Comparison of ENCODE assay signal across 8 mouse cellular contexts in genomic region chr4:149415651-149416169, GRCm38 (mm10). TPM values are rescaled to one million over a fixed set of nuclear protein-coding genes. Genes with fewer than 3 reads are reported as not detected.
DNase-seq lines count a peak whose midpoint lies in the region; ATAC-seq and TF ChIP-seq lines count a peak whose summit lies in the region.

No protein-coding gene starts in this region.

- no peak for TF ChIP-seq POLR2A in brain, embryonic 14.5 days (IDR thresholded peaks at IDR 0.05; ENCODE audit: borderline replicate concordance, extremely low read depth, insufficient read depth, insufficient read length, poor library complexity, severe bottlenecking)
- no peak for TF ChIP-seq POLR2A in limb, embryonic 14.5 days (IDR thresholded peaks at IDR 0.05; ENCODE audit: borderline replicate concordance, extremely low read depth, insufficient read depth, insufficient read length)

- peak overlapping the region; percentile 15; the same call in 1 of the 2 replicates for H3K4me2 ChIP-seq in hindbrain, embryonic 16.5 days (ENCODE audit: low read length)
- peak overlapping the region; percentile 23 for H3K4me2 ChIP-seq in limb, embryonic 14.5 days (replicated peaks; ENCODE audit: low read depth, low read length, severe bottlenecking)
- no peak overlapping the region for H3K4me2 ChIP-seq in midbrain, embryonic 13.5 days (replicated peaks)

- no peak overlapping the region for H3K4me3 ChIP-seq in hindbrain, embryonic 16.5 days (ENCODE audit: low read length)
- no peak overlapping the region for H3K4me3 ChIP-seq in limb, embryonic 14.5 days (replicated peaks; ENCODE audit: low read length)
- no peak overlapping the region for H3K4me3 ChIP-seq in midbrain, embryonic 13.5 days (replicated peaks)

- peaks cover 17% of the 10 kb centered on the region for H3K4me1 ChIP-seq in hindbrain, embryonic 16.5 days (ENCODE audit: control insufficient read depth, insufficient read depth, low read depth, low read length)
- H3K4me1 ChIP-seq in limb, embryonic 14.5 days (ENCODE audit: control insufficient read depth, insufficient read depth, low read length), result peaks cover 32% of the 10 kb centered on the region
- H3K4me1 ChIP-seq in midbrain, embryonic 13.5 days (replicated peaks), result peaks cover 43% of the 10 kb centered on the region

- no peak for TF ChIP-seq CTCF in brain, embryonic 14.5 days (IDR thresholded peaks at IDR 0.05; ENCODE audit: borderline replicate concordance, extremely low read depth, insufficient read depth, insufficient read length)

- H3K9me3 ChIP-seq in hindbrain, embryonic 16.5 days (ENCODE audit: control insufficient read depth, low read length), result no peaks in the 10 kb centered on the region
- no peaks in the 10 kb centered on the region for H3K9me3 ChIP-seq in limb, embryonic 14.5 days (ENCODE audit: control insufficient read depth, low read length)
- no peaks in the 10 kb centered on the region for H3K9me3 ChIP-seq in midbrain, embryonic 13.5 days

- DNase-seq in gastrocnemius, adult 18-20 months (ENCODE audit: low spot score), result peak; percentile 59
- no peak for DNase-seq in gastrocnemius, adult 8-10 months (ENCODE audit: low spot score in 2 of 2)
- DNase-seq in brain, embryonic 14.5 days (ENCODE audit: low read depth), result peak; percentile 58
- peak; percentile 57 for DNase-seq in limb, embryonic 14.5 days (ENCODE audit: low spot score)
- DNase-seq in frontal cortex, postnatal 25 days (ENCODE audit: low spot score in 2 of 2), result no peak
- no peak for DNase-seq in urinary bladder, postnatal 10 days (ENCODE audit: low spot score)

- H3K27me3 ChIP-seq in hindbrain, embryonic 16.5 days (replicated peaks; ENCODE audit: control insufficient read depth, insufficient read depth, low read length), result no peaks in the 10 kb centered on the region
- H3K27me3 ChIP-seq in limb, embryonic 14.5 days (ENCODE audit: control insufficient read depth, insufficient read depth, low read length), result no peaks in the 10 kb centered on the region
- H3K27me3 ChIP-seq in midbrain, embryonic 13.5 days, result no peaks in the 10 kb centered on the region

- ATAC-seq in hindbrain, embryonic 16.5 days, result peak; percentile 43; the same call in 1 of the 2 replicates
- peak; percentile 61 for ATAC-seq in limb, embryonic 14.5 days (ENCODE audit: low FRiP score, low read depth)
- no peak for ATAC-seq in midbrain, embryonic 13.5 days

- peak overlapping the region; percentile 40 for H3K27ac ChIP-seq in hindbrain, embryonic 16.5 days (ENCODE audit: low read depth, low read length)
- H3K27ac ChIP-seq in limb, embryonic 14.5 days (replicated peaks; ENCODE audit: low read depth, low read length), result peak overlapping the region; percentile 61
- no peak overlapping the region for H3K27ac ChIP-seq in midbrain, embryonic 13.5 days

- 0 out of 2 replicates have a peak, but pooled peaks cover under 1% of the 10 kb centered on the region for H3K36me3 ChIP-seq in hindbrain, embryonic 16.5 days (ENCODE audit: control insufficient read depth, insufficient read depth, low read length)
- H3K36me3 ChIP-seq in limb, embryonic 14.5 days (ENCODE audit: control insufficient read depth, insufficient read depth, low read length), result peaks cover 2% of the 10 kb centered on the region
- no peaks in the 10 kb centered on the region for H3K36me3 ChIP-seq in midbrain, embryonic 13.5 days

- 31% methylated on average over 13 of the region's 13 CpGs for WGBS in hindbrain, embryonic 16.5 days
- 10% methylated on average over 13 of the region's 13 CpGs for WGBS in limb, embryonic 14.5 days
- WGBS in midbrain, embryonic 13.5 days, result 66% methylated on average over 13 of the region's 13 CpGs

- H3K9ac ChIP-seq in hindbrain, embryonic 16.5 days (ENCODE audit: low read depth, low read length), result no peak overlapping the region; the same call in 1 of the 2 replicates
- no peak overlapping the region for H3K9ac ChIP-seq in limb, embryonic 14.5 days (ENCODE audit: low read depth, low read length, severe bottlenecking)
- no peak overlapping the region for H3K9ac ChIP-seq in midbrain, embryonic 13.5 days (replicated peaks)

RNA-seq across cellular contexts. Expression of gene Ube4b, which starts 10.8 kb away (rescaled TPM):
- total RNA-seq in gastrocnemius, adult 18-20 months (2021), result 10 to 100 TPM; 31.7 to 35.5 TPM
- total RNA-seq in gastrocnemius, adult 8-10 months (2022), result 10 to 100 TPM; 35.4 to 39.1 (median 35.6) TPM
- 76.5 and 131 TPM in 2 replicates for polyA plus RNA-seq in brain, embryonic 14.5 days (2012; rRNA removed)
- 47.4 and 58.6 TPM in 2 replicates for polyA plus RNA-seq in hindbrain, embryonic 16.5 days (2015; fragmentation: Nextera tagmentation; extraction: Ambion mirVana)
- polyA plus RNA-seq in limb, embryonic 14.5 days (2012; rRNA removed), result 82.1 and 95.0 TPM in 2 replicates
- polyA plus RNA-seq in limb, embryonic 14.5 days (2014; fragmentation: Nextera tagmentation; extraction: Ambion mirVana), result 39.8 and 45.1 TPM in 2 replicates
- 56.5 and 65.4 TPM in 2 replicates for polyA plus RNA-seq in midbrain, embryonic 13.5 days (2015; fragmentation: Nextera tagmentation; extraction: Ambion mirVana)

RNA-seq across cellular contexts. Expression of gene Rbp7, which starts 39.1 kb away (rescaled TPM):
- 10 to 100 TPM; 14.6 to 15.4 TPM for total RNA-seq in gastrocnemius, adult 18-20 months (2021)
- total RNA-seq in gastrocnemius, adult 8-10 months (2022), result 10 to 100 TPM in 1 of 4 experiments, 1 to 10 TPM in 3; 3.8 to 14.0 (median 5.8) TPM
- 0.21 TPM in 1 of 2 replicates, not detected in the other for polyA plus RNA-seq in brain, embryonic 14.5 days (2012; rRNA removed)
- not detected in 2 replicates for polyA plus RNA-seq in hindbrain, embryonic 16.5 days (2015; fragmentation: Nextera tagmentation; extraction: Ambion mirVana)
- polyA plus RNA-seq in limb, embryonic 14.5 days (2012; rRNA removed), result 0.11 TPM in 1 of 2 replicates, not detected in the other
- polyA plus RNA-seq in limb, embryonic 14.5 days (2014; fragmentation: Nextera tagmentation; extraction: Ambion mirVana), result 0.89 and 1.4 TPM in 2 replicates
- polyA plus RNA-seq in midbrain, embryonic 13.5 days (2015; fragmentation: Nextera tagmentation; extraction: Ambion mirVana), result not detected in 2 replicates

Comparison
In these comparisons a context has a peak if more than half of its experiments do, and no peak if none do; other contexts are left out.
1. DNase-seq: peak in gastrocnemius, adult 18-20 months (single experiment), brain, embryonic 14.5 days (single experiment) and limb, embryonic 14.5 days (single experiment); none in gastrocnemius, adult 8-10 months (0 of 2), frontal cortex, postnatal 25 days (0 of 2) and urinary bladder, postnatal 10 days (single experiment).